Mouse (Mus musculus) limb, embryonic 11.5 days (tissue): ENCODE results near the gene Smc5. TPM values are rescaled to one million over a fixed set of nuclear protein-coding genes. Genes with fewer than 3 reads are reported as not detected.
A peak's percentile ranks its signal among the peaks of the same experiment; 100 is the strongest.

Experiments
- ATAC-seq: fragments of 200-750 bp; cut with Nextera tagmentation; 2 replicates; pipeline ENCODE4 v1.8.0; 2017; ENCODE audit warnings: low read depth; ENCODE audit not compliant: insufficient number of reproducible peaks, low FRiP score, low TSS enrichment
- DNase-seq: peaks from one replicate; pipeline ENCODE4 v3.0.0-alpha.2; 2015; ENCODE audit warnings: low spot score
- H3K27ac ChIP-seq: fragments of 300-500 bp; sonication (generic); replicated peaks from 2 replicates; pipeline ENCODE4 v1.5.1; 2014; ENCODE audit warnings: low read depth, mild to moderate bottlenecking, low read length
- H3K27me3 ChIP-seq: fragments of 300-500 bp; sonication (generic); 2 replicates; pipeline ENCODE4 v1.6.1; 2014; ENCODE audit warnings: mild to moderate bottlenecking, low read length, mixed read lengths; ENCODE audit not compliant: control insufficient read depth, insufficient read depth
- H3K36me3 ChIP-seq: fragments of 300-500 bp; sonication (generic); 2 replicates; pipeline ENCODE4 v1.6.1; 2014; ENCODE audit warnings: mild to moderate bottlenecking, low read length, moderate library complexity, mixed read lengths; ENCODE audit not compliant: control insufficient read depth, insufficient read depth
- H3K4me1 ChIP-seq: fragments of 300-500 bp; sonication (generic); 2 replicates; pipeline ENCODE4 v1.6.1; 2014; ENCODE audit warnings: low read length, mixed read lengths; ENCODE audit not compliant: control insufficient read depth, insufficient read depth
- H3K4me2 ChIP-seq: fragments of 300-500 bp; sonication (generic); 2 replicates; pipeline ENCODE4 v1.6.1; 2014; ENCODE audit warnings: low read depth, mild to moderate bottlenecking, moderate library complexity; ENCODE audit not compliant: severe bottlenecking
- H3K4me3 ChIP-seq: fragments of 300-500 bp; sonication (generic); 2 replicates; pipeline ENCODE4 v1.5.1; 2014; ENCODE audit warnings: low read depth, low read length
- H3K9ac ChIP-seq: fragments of 300-500 bp; sonication (generic); 2 replicates; pipeline ENCODE4 v1.6.1; 2014; ENCODE audit warnings: mild to moderate bottlenecking, low read length
- H3K9me3 ChIP-seq: fragments of 300-500 bp; sonication (generic); 2 replicates; pipeline ENCODE4 v1.6.1; 2016; ENCODE audit warnings: low read length; ENCODE audit not compliant: control insufficient read depth
- WGBS: fragments of 180-500 bp; shearing (Covaris S2); extraction: QIAGEN DNeasy Blood & Tissue Kit; methylation state at CpG from one replicate; pipeline ENCODE4 v1.1.7; 2014; 5-methylcytosine and 5-hydroxymethylcytosine counted together
- polyA plus RNA-seq: library from polyadenylated mRNA; unstranded; fragments of >200 nt; fragmentation: Nextera tagmentation; extraction: Ambion mirVana; gene quantifications from 2 replicates; pipeline ENCODE4 v1.2.1, GENCODE M21; 2014

Smc5 gene
- polyA plus RNA-seq, 1 experiment from 2014 or later: 50.6 TPM

GRCm38 (mm10) chr19:23166550-23167284, 107.0 kb downstream of the Smc5 start:
- no peak overlapping the region for H3K4me2 ChIP-seq
- H3K9me3 ChIP-seq: no peaks in the 10 kb centered on the region
- DNase-seq (no peak), ATAC-seq (no peak)
- 84% methylated on average over 11 of the region's 11 CpGs for WGBS
- H3K36me3 ChIP-seq: no peaks in the 10 kb centered on the region
- H3K4me1 ChIP-seq: no peaks in the 10 kb centered on the region
- no peak overlapping the region for H3K9ac ChIP-seq
- no peak overlapping the region for H3K4me3 ChIP-seq
- no peaks in the 10 kb centered on the region for H3K27me3 ChIP-seq
- H3K27ac ChIP-seq: no peak overlapping the region

DNA sequence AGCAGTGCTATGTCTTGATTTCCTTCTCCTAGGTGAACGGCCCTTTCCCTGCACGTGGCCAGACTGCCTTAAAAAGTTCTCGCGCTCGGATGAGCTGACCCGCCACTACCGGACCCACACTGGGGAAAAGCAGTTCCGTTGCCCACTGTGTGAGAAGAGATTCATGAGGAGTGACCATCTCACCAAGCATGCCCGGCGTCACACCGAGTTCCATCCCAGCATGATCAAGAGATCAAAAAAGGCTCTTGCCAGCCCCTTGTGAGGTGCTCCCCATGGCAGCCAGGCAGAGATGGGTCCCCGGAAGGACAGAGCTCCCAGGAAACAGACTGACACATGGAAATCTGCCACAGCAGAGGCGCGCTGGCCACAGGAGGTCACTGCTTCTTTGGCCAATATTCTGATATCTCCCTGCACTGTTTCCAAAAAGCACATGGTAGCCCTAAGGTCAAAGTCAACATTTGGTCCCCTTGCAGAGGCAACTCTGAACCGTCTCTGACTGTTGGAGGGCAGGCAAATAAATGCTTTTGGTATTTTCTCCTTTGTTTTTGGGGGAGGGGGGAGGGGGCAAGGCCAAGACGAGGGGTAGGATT, 109.0 kb downstream of the Smc5 start:
- Histone ChIP-seq H3K4me3 (no peak overlapping the region), H3K9me3 (no peaks in the 10 kb centered on the region)
- WGBS: 90% methylated on average over 16 of the region's 16 CpGs

GRCm38 (mm10) chr19:23163361-23163760, 110.3 kb downstream of the Smc5 start:
- no peak for ATAC-seq
- H3K36me3 ChIP-seq: no peaks in the 10 kb centered on the region
- no peak overlapping the region for H3K4me2 ChIP-seq
- H3K4me3 ChIP-seq: no peak overlapping the region
- no peak for DNase-seq
- WGBS: 46% methylated on average over 3 of the region's 3 CpGs
- no peak overlapping the region for H3K27ac ChIP-seq
- no peak overlapping the region for H3K9ac ChIP-seq
- H3K27me3 ChIP-seq: no peaks in the 10 kb centered on the region
- 0 out of 2 replicates have a peak, but pooled peaks cover 3% of the 10 kb centered on the region for H3K4me1 ChIP-seq
- H3K9me3 ChIP-seq: no peaks in the 10 kb centered on the region

More for the DNA sequence above, 109.0 kb downstream of the Smc5 start:
- ATAC-seq (no peak), DNase-seq (no peak)
- Histone ChIP-seq H3K27me3 (no peaks in the 10 kb centered on the region), H3K36me3 (no peaks in the 10 kb centered on the region), H3K9ac (no peak overlapping the region), H3K4me1 (no peaks in the 10 kb centered on the region), H3K27ac (no peak overlapping the region), H3K4me2 (no peak overlapping the region)

- no peak overlapping the region for H3K27ac ChIP-seq
- no peaks in the 10 kb centered on the region for H3K36me3 ChIP-seq
- no peak overlapping the region for H3K9ac ChIP-seq
- H3K4me2 ChIP-seq: no peak overlapping the region
- 67% methylated on average over 6 of the region's 6 CpGs for WGBS
- no peak overlapping the region for H3K4me3 ChIP-seq
- H3K4me1 ChIP-seq: 0 out of 2 replicates have a peak, but pooled peaks cover 3% of the 10 kb centered on the region
- no peak for DNase-seq
- ATAC-seq: no peak
- H3K9me3 ChIP-seq: no peaks in the 10 kb centered on the region
- H3K27me3 ChIP-seq: no peaks in the 10 kb centered on the region
These were observed 110.8 kb downstream of the Smc5 start for GRCm38 (mm10) chr19:23162877-23163276.

DNA sequence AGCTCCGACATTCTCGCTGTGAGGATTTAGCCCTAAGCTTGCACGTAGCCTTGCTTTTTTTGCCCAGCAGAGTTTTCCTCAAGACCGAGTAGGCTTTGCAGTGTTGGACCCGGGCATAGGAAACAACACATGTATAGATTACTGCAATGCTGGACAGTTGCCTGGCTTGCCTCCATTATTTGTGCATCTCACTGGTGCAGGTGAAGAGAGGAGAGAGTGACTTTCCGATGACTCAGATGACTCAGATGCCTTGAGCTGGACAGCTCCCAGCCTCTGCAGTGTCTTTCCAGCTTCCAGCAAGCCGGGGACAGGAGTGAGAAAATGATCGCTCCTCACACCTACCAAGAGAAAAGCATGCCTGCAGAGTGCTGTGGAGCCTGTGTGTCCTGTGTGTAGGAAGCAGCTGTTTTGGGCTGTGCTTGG, 111.3 kb downstream of the Smc5 start:
- Histone ChIP-seq H3K27ac (no peak overlapping the region), H3K9me3 (no peaks in the 10 kb centered on the region), H3K4me1 (0 out of 2 replicates have a peak, but pooled peaks cover 3% of the 10 kb centered on the region), H3K27me3 (no peaks in the 10 kb centered on the region), H3K36me3 (no peaks in the 10 kb centered on the region), H3K4me3 (no peak overlapping the region), H3K4me2 (no peak overlapping the region), H3K9ac (no peak overlapping the region)
- 36% methylated on average over 8 of the region's 8 CpGs for WGBS
- ATAC-seq: no peak
- DNase-seq: peak; percentile 33

DNA sequence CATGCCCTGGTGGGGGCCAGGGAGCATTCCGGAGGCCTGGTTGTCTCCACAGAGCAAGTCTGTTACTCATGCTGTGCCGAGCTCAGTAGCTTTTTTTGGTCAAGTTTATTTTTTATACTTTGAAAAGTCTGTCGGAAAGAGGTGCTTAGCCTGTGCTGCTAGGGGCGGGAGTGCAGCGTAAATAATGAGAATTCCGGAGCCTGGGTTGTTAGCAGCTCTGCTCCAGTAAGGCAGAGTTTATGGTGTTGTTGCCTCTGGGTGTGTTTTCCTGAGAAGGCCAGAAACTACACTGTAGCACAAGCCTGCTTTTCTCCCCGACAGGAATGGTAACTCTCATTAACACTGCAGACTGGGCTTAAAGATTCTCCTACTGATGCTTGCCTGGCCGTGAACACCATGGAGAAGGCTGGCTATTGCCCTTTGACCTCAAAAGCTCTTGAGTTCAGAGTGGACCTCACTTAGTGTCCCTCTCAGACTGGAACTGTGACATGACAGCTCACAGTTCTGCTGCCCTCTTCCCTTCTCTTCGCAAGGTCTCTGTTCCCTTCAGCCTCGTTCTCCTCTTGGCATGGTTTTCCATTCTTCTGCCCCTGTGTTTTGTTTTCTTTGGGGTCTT, 113.8 kb downstream of the Smc5 start:
- no peak overlapping the region for H3K4me2 ChIP-seq
- no peak overlapping the region for H3K4me3 ChIP-seq
- no peaks in the 10 kb centered on the region for H3K36me3 ChIP-seq
- no peaks in the 10 kb centered on the region for H3K27me3 ChIP-seq
- peak; percentile 43 for DNase-seq
- ATAC-seq: no peak
- H3K27ac ChIP-seq: peak overlapping the region; percentile 60
- no peaks in the 10 kb centered on the region for H3K9me3 ChIP-seq
- WGBS: 48% methylated on average over 10 of the region's 10 CpGs
- 0 out of 2 replicates have a peak, but pooled peaks cover 3% of the 10 kb centered on the region for H3K4me1 ChIP-seq
- H3K9ac ChIP-seq: no peak overlapping the region

Other genes starting within 250 kb of the Smc5 start
- 1.2 and 1.6 TPM in 2 replicates for gene Klf9, start 132.7 kb downstream of the Smc5 start, polyA plus RNA-seq
- 0.80 and 1.4 TPM in 2 replicates for gene Mamdc2, start 174.5 kb upstream of the Smc5 start, polyA plus RNA-seq